Mouse (Mus musculus): ENCODE results near the gene Hbp1.

- TF ChIP-seq CTCF (IDR thresholded peaks at IDR 0.05; ENCODE audit: extremely low read depth, insufficient read length, insufficient replicate concordance, low read depth, low read length) (no peak), POLR2A (IDR thresholded peaks at IDR 0.05; ENCODE audit: low read depth, low read length) (no peak)
Observed at GRCm38 (mm10) chr12:31997328-31997878, 47.1 kb upstream of the Hbp1 start.
